Mouse (Mus musculus) CD4-positive, CD25-positive, alpha-beta regulatory T cell, adult 4 months (primary cell): ENCODE measurements around the gene BC067074. TPM values are rescaled to one million over a fixed set of nuclear protein-coding genes. Genes with fewer than 3 reads are reported as not detected.

Source experiments
- ATAC-seq: one replicate; pipeline ENCODE4 v1.8.0; 2017
- polyA plus RNA-seq, 2 experiments: library from polyadenylated mRNA; unstranded; fragments of 100-300 nt; shearing (Covaris generic); gene quantifications; one replicate each; pipeline ENCODE4 v1.2.1; 2017

BC067074 gene
- polyA plus RNA-seq, 2 experiments from 2014 or later, result not detected

- ATAC-seq, result no peak
Measured at GRCm38 (mm10) chr13:113324241-113324640, 31.3 kb downstream of the BC067074 start.

GRCm38 (mm10) chr13:113325678-113326077, 32.7 kb downstream of the BC067074 start:
- no peak for ATAC-seq

- no peak for ATAC-seq
Measured at GRCm38 (mm10) chr13:113332256-113332655, 39.3 kb downstream of the BC067074 start.

GRCm38 (mm10) chr13:113333374-113333773, 40.4 kb downstream of the BC067074 start:
- no peak for ATAC-seq

- no peak for ATAC-seq
Measured at GRCm38 (mm10) chr13:113333931-113334330, 41.0 kb downstream of the BC067074 start.

GRCm38 (mm10) chr13:113334773-113335172, 41.8 kb downstream of the BC067074 start:
- no peak for ATAC-seq

- ATAC-seq, result peak; percentile 66
Measured at GRCm38 (mm10) chr13:113337223-113337858, 44.4 kb downstream of the BC067074 start.

GRCm38 (mm10) chr13:113340644-113341043, 47.7 kb downstream of the BC067074 start:
- no peak for ATAC-seq

GRCm38 (mm10) chr13:113341161-113341560, 48.2 kb downstream of the BC067074 start:
- no peak for ATAC-seq

- ATAC-seq, result no peak
Measured at GRCm38 (mm10) chr13:113342355-113342919, 49.5 kb downstream of the BC067074 start.

- ATAC-seq, result no peak
Measured at GRCm38 (mm10) chr13:113350743-113351430, 57.9 kb downstream of the BC067074 start.

GRCm38 (mm10) chr13:113353546-113353945, 60.6 kb downstream of the BC067074 start:
- ATAC-seq, result no peak

- no peak for ATAC-seq
Measured at GRCm38 (mm10) chr13:113353955-113354354, 61.0 kb downstream of the BC067074 start.

- ATAC-seq, result no peak
Measured at GRCm38 (mm10) chr13:113355022-113355421, 62.1 kb downstream of the BC067074 start.

- ATAC-seq, result no peak
Measured at GRCm38 (mm10) chr13:113357438-113358144, 64.6 kb downstream of the BC067074 start.

GRCm38 (mm10) chr13:113359676-113360075, 66.7 kb downstream of the BC067074 start:
- no peak for ATAC-seq

- no peak for ATAC-seq
Measured at GRCm38 (mm10) chr13:113365976-113366375, 73.0 kb downstream of the BC067074 start.

- no peak for ATAC-seq
Measured at GRCm38 (mm10) chr13:113368931-113369579, 76.1 kb downstream of the BC067074 start.

GRCm38 (mm10) chr13:113369622-113370021, 76.7 kb downstream of the BC067074 start:
- no peak for ATAC-seq

- ATAC-seq, result no peak
Measured at GRCm38 (mm10) chr13:113373291-113374083, 80.5 kb downstream of the BC067074 start.

- ATAC-seq, result no peak
Measured at GRCm38 (mm10) chr13:113374084-113374405, 81.1 kb downstream of the BC067074 start.

GRCm38 (mm10) chr13:113377631-113378030, 84.7 kb downstream of the BC067074 start:
- no peak for ATAC-seq
